Mouse (Mus musculus): Measurements from ENCODE around the gene Rasgrf1.

The Rasgrf1 gene

GRCm38 (mm10) chr9:89909131-89910010 is at the start of gene Rasgrf1:
Rasgrf1 (plus strand) TSS chr9:89909908.
- peak; percentile 25 to 28 for DNase-seq

GRCm38 (mm10) chr9:89860145-89860544 is 49.6 kb upstream of the Rasgrf1 start:
- DNase-seq: no peak

- DNase-seq: no peak
Measured at GRCm38 (mm10) chr9:89860584-89860983, 49.1 kb upstream of the Rasgrf1 start.

GRCm38 (mm10) chr9:89867141-89867540 is 42.6 kb upstream of the Rasgrf1 start:
- no peak for DNase-seq

- DNase-seq: peak in 1 of 2 experiments; percentile 13
Measured at GRCm38 (mm10) chr9:89868093-89868729, 41.5 kb upstream of the Rasgrf1 start.

- DNase-seq: no peak
Measured at GRCm38 (mm10) chr9:89869594-89869993, 40.1 kb upstream of the Rasgrf1 start.

- DNase-seq: no peak
Measured at GRCm38 (mm10) chr9:89870531-89871150, 39.1 kb upstream of the Rasgrf1 start.

- peak in 1 of 2 experiments; percentile 35 for DNase-seq
Measured at GRCm38 (mm10) chr9:89872137-89872536, 37.6 kb upstream of the Rasgrf1 start.

DNA sequence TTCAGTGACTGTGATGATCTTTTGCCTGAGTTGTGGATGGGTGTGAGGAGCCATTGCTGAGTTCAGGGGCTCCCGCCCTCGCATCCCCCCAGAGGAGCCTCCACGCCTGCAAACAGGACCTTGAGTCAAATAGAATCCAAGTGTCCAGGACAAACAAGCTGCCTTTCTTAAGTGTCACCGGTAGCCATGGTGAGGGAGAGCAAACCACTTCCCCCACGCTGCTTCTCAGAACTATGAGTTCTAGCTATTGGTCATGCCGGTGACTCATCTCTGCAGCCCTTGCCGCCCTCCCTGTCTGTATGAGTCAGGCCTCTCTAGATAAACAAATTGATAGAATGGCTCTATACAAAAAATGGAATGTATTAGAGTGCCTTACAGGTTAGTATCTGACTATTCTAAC is 35.3 kb upstream of the Rasgrf1 start:
- DNase-seq: no peak

- no peak for DNase-seq
Measured at GRCm38 (mm10) chr9:89875551-89875950, 34.2 kb upstream of the Rasgrf1 start.

GRCm38 (mm10) chr9:89878471-89879020 is 31.2 kb upstream of the Rasgrf1 start:
- no peak for DNase-seq

- peak in 1 of 2 experiments; percentile 11 for DNase-seq
Measured at GRCm38 (mm10) chr9:89879574-89879973, 30.1 kb upstream of the Rasgrf1 start.

DNA sequence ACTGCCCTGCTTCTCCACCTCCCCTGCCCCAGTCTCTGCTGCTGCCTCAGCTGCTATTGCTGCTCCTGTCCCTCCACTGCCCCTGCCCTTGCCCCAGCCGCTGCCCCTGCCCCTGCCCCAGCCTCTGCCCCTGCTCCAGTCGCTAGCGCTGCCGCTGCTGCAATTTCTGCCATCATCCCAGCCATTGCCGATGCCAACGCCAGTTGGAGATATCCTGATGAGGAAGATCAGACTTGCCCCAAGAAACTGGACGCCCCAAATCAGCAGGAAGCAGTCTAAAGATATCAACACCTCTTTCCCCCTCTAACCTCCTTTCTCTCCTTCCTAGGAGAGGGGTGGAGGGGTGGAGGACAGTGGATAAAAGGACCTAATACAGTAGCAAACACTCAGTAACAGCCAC is 28.2 kb upstream of the Rasgrf1 start:
- no peak for DNase-seq

GRCm38 (mm10) chr9:89882583-89882982 is 27.1 kb upstream of the Rasgrf1 start:
- DNase-seq: no peak

- no peak for DNase-seq
Measured at GRCm38 (mm10) chr9:89885701-89886218, 23.9 kb upstream of the Rasgrf1 start.

- DNase-seq: no peak
Measured at GRCm38 (mm10) chr9:89891534-89892293, 18.0 kb upstream of the Rasgrf1 start.

DNA sequence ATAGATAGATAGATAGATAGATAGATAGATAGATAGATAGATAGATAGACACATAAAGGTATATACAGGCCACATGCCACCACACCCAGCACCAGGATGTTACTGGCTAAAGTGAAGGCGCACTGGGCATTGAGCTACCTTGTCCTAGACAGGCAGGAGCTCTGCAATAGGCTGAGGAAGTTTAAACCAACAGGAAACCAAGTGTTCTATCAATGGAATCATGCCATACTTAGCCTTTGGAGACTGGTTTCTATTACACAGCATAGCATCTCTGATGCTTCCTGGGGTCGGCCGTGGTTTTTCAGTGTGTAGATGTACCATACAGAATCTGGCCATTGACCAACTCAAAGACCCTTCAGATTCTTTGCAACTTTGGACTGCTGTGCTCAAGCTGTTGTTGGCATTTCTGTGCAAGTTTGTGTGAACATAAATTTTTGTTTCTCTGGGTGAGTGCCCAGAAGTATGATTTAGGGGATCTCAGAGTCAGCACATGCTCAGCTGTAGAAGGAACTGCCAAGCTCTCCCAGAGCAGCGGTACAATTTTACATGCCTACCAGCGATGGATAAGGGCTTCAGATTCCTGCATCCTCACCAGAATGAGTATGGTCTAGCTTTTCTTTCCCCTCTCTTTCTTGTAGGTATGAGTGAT is 17.0 kb upstream of the Rasgrf1 start:
- no peak for DNase-seq

GRCm38 (mm10) chr9:89900111-89900824 is 9.4 kb upstream of the Rasgrf1 start:
- DNase-seq: peak in 1 of 2 experiments; percentile 24

DNA sequence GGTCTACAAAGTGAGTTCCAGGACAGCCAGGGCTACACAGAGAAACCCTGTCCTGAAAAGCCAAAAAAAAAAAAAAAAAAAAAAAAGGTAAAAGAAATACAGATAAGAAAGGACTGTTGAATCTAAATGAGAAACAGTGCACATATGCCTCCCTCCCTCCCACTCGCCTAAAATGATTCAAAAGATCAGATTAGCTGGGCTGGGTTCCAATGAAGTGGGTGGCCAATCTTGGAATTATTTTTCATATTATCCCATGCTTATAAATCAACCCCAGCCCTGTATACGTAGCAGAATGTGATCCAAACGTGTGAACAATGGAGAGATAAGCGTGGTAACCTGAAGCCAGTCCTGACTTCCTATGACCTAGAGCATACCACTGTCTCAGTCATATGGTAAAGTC is 8.5 kb upstream of the Rasgrf1 start:
- no peak for DNase-seq

- DNase-seq: no peak
Measured at GRCm38 (mm10) chr9:89902813-89903212, 6.9 kb upstream of the Rasgrf1 start.

DNA sequence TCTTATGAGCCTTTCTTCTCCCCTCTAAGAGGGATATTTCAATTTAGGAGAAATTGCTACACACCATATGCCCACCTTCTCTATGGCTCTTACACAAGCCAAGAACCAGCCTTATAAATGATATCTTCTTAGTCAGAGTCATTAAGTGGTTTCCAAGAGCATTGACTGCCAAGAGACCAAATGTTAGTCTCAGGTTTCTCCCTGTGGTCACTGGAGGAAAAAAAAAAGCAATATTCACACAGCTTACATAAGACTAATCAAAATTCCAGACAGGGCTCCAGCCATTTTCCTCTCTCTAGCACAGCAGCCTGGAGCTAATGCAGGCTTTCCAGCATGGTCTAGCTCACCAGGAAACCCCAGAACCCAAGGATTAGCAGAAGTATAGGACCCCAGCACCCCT is 3.1 kb upstream of the Rasgrf1 start:
- no peak for DNase-seq

All from lung, postnatal 4 days (tissue).